Mouse (Mus musculus): ENCODE measurements at regions not wholly inside any gene's neighbourhood (a gene's known extent, or its start where the extent isn't known, plus 50 kb on each side); places are given as distances from the start of the nearest gene placed in this dataset.

DNA sequence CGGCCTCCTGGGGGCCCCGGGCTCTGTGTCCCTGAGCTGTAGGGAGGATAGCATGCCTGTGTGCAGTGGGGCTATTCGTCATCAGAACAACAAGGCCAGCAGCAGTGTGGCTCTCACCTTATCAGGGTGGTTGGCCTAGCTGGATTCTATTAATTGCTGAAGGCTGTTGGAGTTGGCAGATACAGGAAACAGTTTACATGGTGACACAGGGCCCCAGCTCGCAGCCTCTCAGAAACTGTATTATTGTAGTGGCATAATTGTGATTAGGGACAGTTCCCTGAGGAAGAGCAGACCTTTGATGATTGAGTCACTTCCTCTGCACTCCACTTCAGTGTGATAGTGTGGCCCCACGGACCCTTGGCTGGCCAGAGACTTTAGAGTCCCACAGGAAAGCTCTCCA, 61.6 kb upstream of the Lmo2 start:
- Histone ChIP-seq H3K4me3 (no peak overlapping the region), H3K4me1 (replicated peaks) (peaks cover 27% of the 10 kb centered on the region), H3K9ac (no peak overlapping the region)

DNA sequence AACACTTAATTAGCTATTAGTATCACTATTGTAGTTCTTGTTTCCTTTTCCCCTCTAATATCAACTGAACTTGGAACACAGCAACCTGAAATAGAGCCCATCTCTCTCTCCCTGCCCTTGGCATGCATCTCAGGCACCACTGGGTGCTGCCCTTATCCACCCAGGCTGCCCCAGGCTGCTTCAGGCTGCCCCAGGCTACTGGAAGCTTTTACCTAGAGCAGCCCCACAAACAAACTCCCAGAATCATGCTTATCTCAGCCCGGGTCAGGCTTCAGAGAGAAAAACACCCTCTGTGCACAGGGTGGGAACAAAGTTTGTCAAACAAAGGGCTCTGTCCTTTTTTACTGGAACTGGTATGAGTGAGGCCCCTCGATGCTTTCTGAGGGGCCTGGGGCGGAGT, 61.0 kb upstream of the Lmo2 start:
- no peak overlapping the region for H3K9ac ChIP-seq
- WGBS: 46% methylated on average over 3 of the region's 3 CpGs
- ATAC-seq (ENCODE audit: low read depth): no peak

More for the DNA sequence above, 61.6 kb upstream of the Lmo2 start:
- Histone ChIP-seq H3K36me3 (no peaks in the 10 kb centered on the region), H3K27ac (replicated peaks) (no peak overlapping the region; the same call in 1 of the 2 replicates), H3K4me2 (no peak overlapping the region), H3K9me3 (no peaks in the 10 kb centered on the region), H3K27me3 (no peaks in the 10 kb centered on the region)
- 66% methylated on average over 5 of the region's 5 CpGs for WGBS
- no peak for ATAC-seq (ENCODE audit: low read depth)

DNA sequence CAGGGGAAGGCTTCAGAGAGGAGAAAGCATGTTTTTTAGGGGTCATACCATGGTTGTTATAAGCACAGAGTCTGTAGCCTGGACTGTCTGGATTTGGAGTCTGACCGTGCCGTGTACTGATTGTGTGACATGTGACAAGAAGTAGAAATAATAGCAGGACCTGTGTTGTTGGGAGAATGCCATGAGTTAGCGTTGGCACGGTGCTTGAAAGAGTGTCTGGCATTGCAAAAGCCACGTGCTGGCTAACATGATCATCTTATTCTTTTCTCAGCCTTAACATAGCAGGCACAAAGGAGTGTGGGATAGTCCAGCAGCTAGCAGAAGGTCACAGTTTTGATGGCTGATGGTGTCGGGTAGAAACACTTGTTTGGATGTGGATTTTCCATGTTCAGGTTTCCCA, 58.1 kb upstream of the Lmo2 start:
- no peak overlapping the region for H3K27ac ChIP-seq (replicated peaks)
- H3K9ac ChIP-seq: no peak overlapping the region
- no peaks in the 10 kb centered on the region for H3K27me3 ChIP-seq
- ATAC-seq (ENCODE audit: low read depth): no peak
- WGBS: 81% methylated on average over 6 of the region's 6 CpGs
- H3K4me3 ChIP-seq: no peak overlapping the region
- no peaks in the 10 kb centered on the region for H3K9me3 ChIP-seq
- no peak overlapping the region for H3K4me2 ChIP-seq
- peaks cover 24% of the 10 kb centered on the region for H3K4me1 ChIP-seq (replicated peaks)
- no peaks in the 10 kb centered on the region for H3K36me3 ChIP-seq

More for the DNA sequence above, 61.0 kb upstream of the Lmo2 start:
- H3K4me2 ChIP-seq: no peak overlapping the region
- peaks cover 20% of the 10 kb centered on the region for H3K4me1 ChIP-seq (replicated peaks)
- H3K36me3 ChIP-seq: no peaks in the 10 kb centered on the region
- H3K27ac ChIP-seq (replicated peaks): no peak overlapping the region
- no peaks in the 10 kb centered on the region for H3K27me3 ChIP-seq
- no peak overlapping the region for H3K4me3 ChIP-seq
- H3K9me3 ChIP-seq: no peaks in the 10 kb centered on the region

DNA sequence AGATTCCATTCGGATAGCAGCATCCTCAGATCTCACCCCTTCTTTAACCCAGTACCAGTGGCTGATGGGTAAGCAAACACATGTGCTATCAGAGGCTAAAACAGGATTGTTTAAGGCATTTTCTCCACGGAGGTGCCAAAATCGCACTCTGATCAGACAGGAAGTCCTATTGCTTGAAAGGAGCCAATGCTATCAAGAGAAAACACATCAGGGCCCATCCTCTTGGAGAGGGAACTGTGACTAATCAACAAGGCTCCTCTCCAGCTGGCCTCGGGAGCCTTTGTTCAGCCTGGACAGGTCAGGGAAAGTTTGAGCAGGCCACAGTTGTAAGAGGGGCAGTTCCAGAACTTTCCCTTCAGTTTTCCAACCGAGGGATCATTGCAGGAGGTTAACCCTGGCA, 57.4 kb upstream of the Lmo2 start:
- no peak for ATAC-seq (ENCODE audit: low read depth)
- Histone ChIP-seq H3K4me2 (no peak overlapping the region), H3K4me1 (replicated peaks) (peaks cover 19% of the 10 kb centered on the region), H3K4me3 (no peak overlapping the region), H3K36me3 (no peaks in the 10 kb centered on the region), H3K27ac (replicated peaks) (no peak overlapping the region), H3K9me3 (no peaks in the 10 kb centered on the region), H3K9ac (no peak overlapping the region), H3K27me3 (no peaks in the 10 kb centered on the region)
- WGBS: 65% methylated on average over 5 of the region's 5 CpGs

DNA sequence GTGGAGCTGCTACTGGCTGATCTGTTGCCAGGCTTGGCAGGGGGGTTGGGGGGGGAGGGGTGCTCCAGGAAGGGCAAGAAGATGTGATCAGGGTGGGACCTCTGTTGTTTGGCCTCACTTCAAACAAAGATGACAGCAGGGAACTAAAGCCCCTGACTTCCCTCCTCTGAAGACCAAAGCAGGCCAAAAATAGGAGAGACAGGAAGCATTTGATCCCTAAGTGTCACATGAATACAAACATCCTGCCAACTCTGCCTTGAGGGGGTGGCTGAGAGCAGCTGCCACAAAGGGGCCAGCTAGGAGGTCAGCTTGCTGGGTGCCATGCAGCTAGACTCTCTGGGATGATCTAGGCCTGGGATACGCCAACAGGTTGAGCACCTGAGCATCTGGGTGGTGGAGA, 56.3 kb upstream of the Lmo2 start:
- Histone ChIP-seq H3K4me3 (no peak overlapping the region), H3K27me3 (no peaks in the 10 kb centered on the region), H3K27ac (replicated peaks) (no peak overlapping the region), H3K9me3 (no peaks in the 10 kb centered on the region), H3K9ac (no peak overlapping the region), H3K4me2 (no peak overlapping the region), H3K4me1 (replicated peaks) (peaks cover 17% of the 10 kb centered on the region), H3K36me3 (no peaks in the 10 kb centered on the region)
- WGBS: 87% methylated on average over 1 of the region's 1 CpGs
- ATAC-seq (ENCODE audit: low read depth): no peak

DNA sequence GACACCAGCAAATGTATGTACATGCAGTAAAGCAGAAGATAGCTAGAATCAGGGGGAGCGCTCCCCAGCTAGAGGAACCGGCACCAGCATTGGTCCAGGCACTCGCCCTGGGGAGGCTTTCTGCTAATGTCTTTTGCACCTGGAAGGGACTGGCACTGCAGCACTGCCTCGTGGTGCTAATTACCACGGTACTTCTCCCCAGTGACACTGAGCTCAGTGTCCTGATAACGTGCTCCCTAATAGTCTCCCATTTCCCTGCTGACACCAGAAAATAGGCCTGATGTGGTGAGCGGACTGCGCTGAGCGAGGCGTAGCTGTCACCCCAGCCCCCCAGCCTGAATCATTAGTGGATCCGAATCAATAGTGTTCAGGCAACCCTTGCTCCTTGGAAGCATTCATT, 55.0 kb upstream of the Lmo2 start:
- Histone ChIP-seq H3K4me3 (no peak overlapping the region), H3K9ac (no peak overlapping the region), H3K4me1 (replicated peaks) (peaks cover 21% of the 10 kb centered on the region), H3K27ac (replicated peaks) (0 out of 2 replicates have a peak overlapping the region, but pooled peaks have one; percentile 33), H3K36me3 (no peaks in the 10 kb centered on the region), H3K4me2 (no peak overlapping the region), H3K9me3 (no peaks in the 10 kb centered on the region), H3K27me3 (no peaks in the 10 kb centered on the region)
- WGBS: 47% methylated on average over 11 of the region's 11 CpGs
- no peak for ATAC-seq (ENCODE audit: low read depth)

DNA sequence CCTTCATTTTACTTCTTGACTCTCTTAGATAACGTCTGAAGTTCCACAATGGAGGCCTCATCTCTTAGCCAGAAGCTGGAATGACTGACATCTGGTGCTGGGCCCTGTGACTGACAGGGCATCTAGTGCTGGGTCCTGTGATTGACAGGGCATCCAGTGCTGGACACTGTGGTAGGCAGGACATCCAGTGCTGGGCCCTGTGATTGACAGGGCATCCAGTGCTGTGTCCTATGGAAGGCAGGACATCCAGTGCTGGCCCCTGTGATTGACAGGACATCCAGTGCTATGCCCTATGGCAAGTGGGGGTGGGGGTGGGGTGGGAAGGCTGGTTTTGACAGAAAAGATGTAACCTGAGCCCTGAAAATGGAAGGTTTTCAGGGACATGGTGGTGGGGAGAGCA, 52.1 kb upstream of the Lmo2 start:
- no peaks in the 10 kb centered on the region for H3K9me3 ChIP-seq
- no peak overlapping the region for H3K4me2 ChIP-seq
- no peaks in the 10 kb centered on the region for H3K36me3 ChIP-seq
- WGBS: 86% methylated on average over 1 of the region's 1 CpGs
- no peak overlapping the region for H3K9ac ChIP-seq
- H3K4me1 ChIP-seq (replicated peaks): peaks cover 21% of the 10 kb centered on the region
- H3K27me3 ChIP-seq: no peaks in the 10 kb centered on the region
- H3K4me3 ChIP-seq: no peak overlapping the region
- no peak overlapping the region for H3K27ac ChIP-seq (replicated peaks)
- ATAC-seq (ENCODE audit: low read depth): no peak

DNA sequence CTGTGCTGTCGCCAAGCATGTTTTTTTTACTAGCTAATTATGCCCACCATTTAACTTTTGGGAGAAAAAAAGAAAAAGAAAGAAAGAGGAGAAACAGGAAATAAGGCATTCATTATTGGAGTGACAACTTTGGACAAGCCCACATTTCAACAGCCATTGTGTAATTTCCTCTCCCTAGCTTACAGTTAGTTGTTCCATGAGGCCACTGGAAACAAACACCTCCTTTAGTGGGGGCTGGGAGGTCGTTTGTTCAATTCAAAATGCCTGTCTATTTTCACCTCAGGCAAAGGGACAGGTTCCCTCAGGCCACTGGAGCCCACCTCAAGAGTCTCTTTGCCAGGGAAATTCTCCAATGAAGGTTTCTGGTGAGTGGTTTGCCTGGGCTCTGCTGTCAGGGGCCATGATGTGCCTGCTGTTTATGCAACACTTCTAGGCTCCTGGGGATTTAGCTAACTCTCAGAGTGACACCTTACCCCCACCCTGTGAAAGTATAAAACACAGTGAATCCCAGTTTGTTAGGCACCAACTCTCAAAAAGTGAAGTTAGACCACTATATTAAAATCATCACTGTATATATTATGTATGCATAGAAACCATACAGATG, 51.1 kb upstream of the Lmo2 start:
- no peak overlapping the region for H3K4me3 ChIP-seq
- no peaks in the 10 kb centered on the region for H3K36me3 ChIP-seq
- no peak overlapping the region for H3K27ac ChIP-seq (replicated peaks)
- no peak overlapping the region for H3K9ac ChIP-seq
- no peaks in the 10 kb centered on the region for H3K27me3 ChIP-seq
- no peak for ATAC-seq (ENCODE audit: low read depth)
- no peaks in the 10 kb centered on the region for H3K9me3 ChIP-seq
- H3K4me2 ChIP-seq: no peak overlapping the region
- WGBS: 38% methylated on average over 2 of the region's 2 CpGs
- peaks cover 21% of the 10 kb centered on the region for H3K4me1 ChIP-seq (replicated peaks)

Measured in neural tube, embryonic 13.5 days (tissue).